Mouse (Mus musculus) adrenal gland, adult 8-10 months (tissue): ENCODE measurements around the gene Adamtsl4. TPM values are rescaled to one million over a fixed set of nuclear protein-coding genes. Genes with fewer than 3 reads are reported as not detected.
"Not testable (repeated sequence)": the region's sequence is repeated elsewhere in the genome, so short reads cannot be mapped to it uniquely, and the experiment has no call there.

Source experiments
- DNase-seq: peaks from one replicate; pipeline ENCODE4 v3.0.0; 2022
- total RNA-seq, 4 experiments: library from RNA; stranded (reverse); gene quantifications; 2 replicates each; pipeline ENCODE4 v1.2.4; 2022

The Adamtsl4 gene
- total RNA-seq, 4 experiments from 2014 or later = 4.3 to 10.2 (median 6.4) TPM

- no peak for DNase-seq
Observed at GRCm38 (mm10) chr3:95698286-95698685, 10.6 kb upstream of the Adamtsl4 start.

- DNase-seq = peak; percentile 75
Observed at GRCm38 (mm10) chr3:95696360-95696759, 8.6 kb upstream of the Adamtsl4 start.

- DNase-seq = no peak
Observed at GRCm38 (mm10) chr3:95695796-95696195, 8.1 kb upstream of the Adamtsl4 start.

GRCm38 (mm10) chr3:95694808-95695703 lies 7.3 kb upstream of the Adamtsl4 start:
- DNase-seq = no peak

GRCm38 (mm10) chr3:95693821-95694807 lies 6.4 kb upstream of the Adamtsl4 start:
- no peak for DNase-seq

GRCm38 (mm10) chr3:95692677-95693076 lies 5.0 kb upstream of the Adamtsl4 start:
- DNase-seq = no peak

GRCm38 (mm10) chr3:95690552-95690951 lies 2.8 kb upstream of the Adamtsl4 start:
- DNase-seq = not testable (repeated sequence)

- no peak for DNase-seq
Observed at GRCm38 (mm10) chr3:95689940-95690339, 2.2 kb upstream of the Adamtsl4 start.

GRCm38 (mm10) chr3:95689171-95689915 lies 1.6 kb upstream of the Adamtsl4 start:
- DNase-seq = peak; percentile 21

GRCm38 (mm10) chr3:95687168-95687523 lies 571 bp downstream of the Adamtsl4 start:
- no peak for DNase-seq

- DNase-seq = no peak
Observed at GRCm38 (mm10) chr3:95686492-95687167, 1.1 kb downstream of the Adamtsl4 start.

GRCm38 (mm10) chr3:95685701-95686100 lies 2.0 kb downstream of the Adamtsl4 start:
- no peak for DNase-seq

- DNase-seq = no peak
Observed at GRCm38 (mm10) chr3:95685301-95685700, 2.4 kb downstream of the Adamtsl4 start.

- no peak for DNase-seq
Observed at GRCm38 (mm10) chr3:95684846-95685245, 2.9 kb downstream of the Adamtsl4 start.

GRCm38 (mm10) chr3:95682878-95683277 lies 4.8 kb downstream of the Adamtsl4 start:
- DNase-seq = no peak

- DNase-seq = no peak
Observed at GRCm38 (mm10) chr3:95681365-95681764, 6.4 kb downstream of the Adamtsl4 start.

- no peak for DNase-seq
Observed at GRCm38 (mm10) chr3:95680673-95681072, 7.0 kb downstream of the Adamtsl4 start.

GRCm38 (mm10) chr3:95679551-95679950 lies 8.2 kb downstream of the Adamtsl4 start:
- DNase-seq = no peak

- DNase-seq = no peak
Observed at GRCm38 (mm10) chr3:95677420-95678090, 10.2 kb downstream of the Adamtsl4 start.

- DNase-seq = peak; percentile 84
Observed at GRCm38 (mm10) chr3:95676745-95677419, 10.8 kb downstream of the Adamtsl4 start.
